Mouse (Mus musculus) limb, embryonic 11.5 days (tissue): ENCODE results near the gene Cpeb1. TPM values are rescaled to one million over a fixed set of nuclear protein-coding genes. Genes with fewer than 3 reads are reported as not detected.
"Not testable (repeated sequence)": the region's sequence is repeated elsewhere in the genome, so short reads cannot be mapped to it uniquely, and the experiment has no call there.

Experiments
- ATAC-seq: fragments of 200-750 bp; cut with Nextera tagmentation; 2 replicates; pipeline ENCODE4 v1.8.0; 2017; ENCODE audit warnings: low read depth; ENCODE audit not compliant: insufficient number of reproducible peaks, low FRiP score, low TSS enrichment
- DNase-seq: peaks from one replicate; pipeline ENCODE4 v3.0.0-alpha.2; 2015; ENCODE audit warnings: low spot score
- H3K27ac ChIP-seq: fragments of 300-500 bp; sonication (generic); replicated peaks from 2 replicates; pipeline ENCODE4 v1.5.1; 2014; ENCODE audit warnings: low read depth, mild to moderate bottlenecking, low read length
- H3K27me3 ChIP-seq: fragments of 300-500 bp; sonication (generic); 2 replicates; pipeline ENCODE4 v1.6.1; 2014; ENCODE audit warnings: mild to moderate bottlenecking, low read length, mixed read lengths; ENCODE audit not compliant: control insufficient read depth, insufficient read depth
- H3K36me3 ChIP-seq: fragments of 300-500 bp; sonication (generic); 2 replicates; pipeline ENCODE4 v1.6.1; 2014; ENCODE audit warnings: mild to moderate bottlenecking, low read length, moderate library complexity, mixed read lengths; ENCODE audit not compliant: control insufficient read depth, insufficient read depth
- H3K4me1 ChIP-seq: fragments of 300-500 bp; sonication (generic); 2 replicates; pipeline ENCODE4 v1.6.1; 2014; ENCODE audit warnings: low read length, mixed read lengths; ENCODE audit not compliant: control insufficient read depth, insufficient read depth
- H3K4me2 ChIP-seq: fragments of 300-500 bp; sonication (generic); 2 replicates; pipeline ENCODE4 v1.6.1; 2014; ENCODE audit warnings: low read depth, mild to moderate bottlenecking, moderate library complexity; ENCODE audit not compliant: severe bottlenecking
- H3K4me3 ChIP-seq: fragments of 300-500 bp; sonication (generic); 2 replicates; pipeline ENCODE4 v1.5.1; 2014; ENCODE audit warnings: low read depth, low read length
- H3K9ac ChIP-seq: fragments of 300-500 bp; sonication (generic); 2 replicates; pipeline ENCODE4 v1.6.1; 2014; ENCODE audit warnings: mild to moderate bottlenecking, low read length
- H3K9me3 ChIP-seq: fragments of 300-500 bp; sonication (generic); 2 replicates; pipeline ENCODE4 v1.6.1; 2016; ENCODE audit warnings: low read length; ENCODE audit not compliant: control insufficient read depth
- WGBS: fragments of 180-500 bp; shearing (Covaris S2); extraction: QIAGEN DNeasy Blood & Tissue Kit; methylation state at CpG from one replicate; pipeline ENCODE4 v1.1.7; 2014; 5-methylcytosine and 5-hydroxymethylcytosine counted together
- polyA plus RNA-seq: library from polyadenylated mRNA; unstranded; fragments of >200 nt; fragmentation: Nextera tagmentation; extraction: Ambion mirVana; gene quantifications from 2 replicates; pipeline ENCODE4 v1.2.1, GENCODE M21; 2014

Gene Cpeb1
- polyA plus RNA-seq, 1 experiment from 2014 or later: 0.12 TPM

DNA sequence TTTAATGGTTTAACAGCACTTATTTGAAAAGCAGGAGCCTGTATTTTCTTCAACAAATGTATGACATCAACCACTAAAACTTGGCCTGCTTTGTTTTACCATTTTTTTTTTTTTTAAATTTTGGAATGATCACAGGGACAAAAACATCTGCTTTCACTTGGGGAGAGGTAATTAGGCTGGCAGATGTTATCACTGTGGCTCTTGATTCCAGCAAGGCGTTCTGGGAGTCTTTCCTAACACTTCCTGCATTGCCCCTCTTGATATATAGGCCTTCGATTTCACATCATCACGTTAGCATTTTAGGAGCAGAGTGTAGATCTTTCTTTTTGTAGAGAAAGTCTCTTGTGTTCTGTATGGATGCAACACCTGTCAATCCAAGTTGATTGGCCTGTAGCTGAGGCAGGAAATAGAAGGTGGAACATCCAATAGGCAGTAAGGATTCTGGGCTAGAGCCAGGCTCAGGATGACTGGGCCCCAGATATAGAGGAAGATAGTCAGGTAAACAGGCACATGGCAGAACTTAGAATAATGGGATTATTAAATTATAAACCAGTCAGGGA is 24.3 kb upstream of the Cpeb1 start:
- Histone ChIP-seq H3K27me3 (0 out of 2 replicates have a peak, but pooled peaks cover 17% of the 10 kb centered on the region), H3K4me3 (no peak overlapping the region), H3K36me3 (no peaks in the 10 kb centered on the region), H3K27ac (no peak overlapping the region), H3K4me2 (no peak overlapping the region), H3K9ac (no peak overlapping the region), H3K9me3 (no peaks in the 10 kb centered on the region), H3K4me1 (peaks cover 5% of the 10 kb centered on the region; the same call in 1 of the 2 replicates)
- no peak for DNase-seq
- WGBS: 18% methylated on average over 3 of the region's 3 CpGs
- no peak for ATAC-seq

- H3K36me3 ChIP-seq, H3K4me3 ChIP-seq, DNase-seq, H3K27ac ChIP-seq, ATAC-seq, H3K4me1 ChIP-seq, H3K4me2 ChIP-seq, H3K9me3 ChIP-seq, H3K9ac ChIP-seq: not testable (repeated sequence)
- H3K27me3 ChIP-seq: 0 out of 2 replicates have a peak, but pooled peaks cover 17% of the 10 kb centered on the region
These were observed 23.0 kb upstream of the Cpeb1 start for GRCm38 (mm10) chr7:81478261-81478660.

DNA sequence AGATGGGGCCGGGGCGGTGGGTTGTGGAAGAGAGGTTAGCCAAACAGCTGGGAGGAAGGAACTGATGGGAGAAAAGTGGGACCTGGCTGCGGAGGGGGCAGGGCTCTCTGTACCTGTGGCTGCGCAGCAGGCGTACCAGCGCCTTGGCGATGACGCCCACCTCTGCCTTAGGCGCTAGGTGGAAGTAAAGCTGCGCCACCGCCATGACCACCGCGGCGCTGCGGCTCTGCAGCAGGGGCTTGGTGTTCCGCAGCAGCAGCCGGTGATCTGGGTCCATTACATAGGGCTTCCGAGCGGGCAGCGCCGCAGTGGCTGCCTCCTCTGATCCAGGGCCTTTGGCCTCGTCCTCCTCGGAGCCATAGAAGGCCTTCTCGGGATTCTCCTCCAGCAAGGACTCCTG is 21.6 kb upstream of the Cpeb1 start:
- ATAC-seq: peak; percentile 21; the same call in 1 of the 2 replicates
- 0 out of 2 replicates have a peak, but pooled peaks cover 17% of the 10 kb centered on the region for H3K27me3 ChIP-seq
- no peak overlapping the region for H3K27ac ChIP-seq
- 3% methylated on average over 24 of the region's 24 CpGs for WGBS
- no peak overlapping the region for H3K9ac ChIP-seq
- 0 out of 2 replicates have a peak overlapping the region, but pooled peaks have one; percentile 8 for H3K4me3 ChIP-seq
- H3K4me2 ChIP-seq: peak overlapping the region; percentile 33
- peak; percentile 54 for DNase-seq
- H3K4me1 ChIP-seq: peaks cover 5% of the 10 kb centered on the region; the same call in 1 of the 2 replicates
- H3K36me3 ChIP-seq: no peaks in the 10 kb centered on the region
- H3K9me3 ChIP-seq: no peaks in the 10 kb centered on the region

- H3K27ac ChIP-seq: no peak overlapping the region
- no peak overlapping the region for H3K4me2 ChIP-seq
- H3K4me3 ChIP-seq: no peak overlapping the region
- no peak overlapping the region for H3K9ac ChIP-seq
- 0 out of 2 replicates have a peak, but pooled peaks cover 17% of the 10 kb centered on the region for H3K27me3 ChIP-seq
- H3K36me3 ChIP-seq: no peaks in the 10 kb centered on the region
- H3K9me3 ChIP-seq: no peaks in the 10 kb centered on the region
- H3K4me1 ChIP-seq: peaks cover 5% of the 10 kb centered on the region; the same call in 1 of the 2 replicates
- no peak for DNase-seq
- ATAC-seq: no peak
- 80% methylated on average over 3 of the region's 3 CpGs for WGBS
These were observed 20.0 kb upstream of the Cpeb1 start for GRCm38 (mm10) chr7:81475221-81475620.

GRCm38 (mm10) chr7:81464906-81465450 is 9.7 kb upstream of the Cpeb1 start:
- no peaks in the 10 kb centered on the region for H3K4me1 ChIP-seq
- 76% methylated on average over 9 of the region's 9 CpGs for WGBS
- no peak overlapping the region for H3K4me3 ChIP-seq
- H3K9ac ChIP-seq: no peak overlapping the region
- ATAC-seq: no peak
- DNase-seq: no peak
- no peak overlapping the region for H3K4me2 ChIP-seq
- H3K27ac ChIP-seq: no peak overlapping the region
- H3K36me3 ChIP-seq: no peaks in the 10 kb centered on the region
- H3K9me3 ChIP-seq: no peaks in the 10 kb centered on the region
- H3K27me3 ChIP-seq: no peaks in the 10 kb centered on the region

GRCm38 (mm10) chr7:81464116-81464515 is 8.9 kb upstream of the Cpeb1 start:
- H3K27ac ChIP-seq: no peak overlapping the region
- no peaks in the 10 kb centered on the region for H3K36me3 ChIP-seq
- DNase-seq: peak; percentile 81
- H3K4me3 ChIP-seq: no peak overlapping the region
- H3K4me2 ChIP-seq: no peak overlapping the region
- H3K9me3 ChIP-seq: no peaks in the 10 kb centered on the region
- no peaks in the 10 kb centered on the region for H3K27me3 ChIP-seq
- 2% methylated on average over 4 of the region's 4 CpGs for WGBS
- H3K9ac ChIP-seq: no peak overlapping the region
- no peak for ATAC-seq
- H3K4me1 ChIP-seq: no peaks in the 10 kb centered on the region

DNA sequence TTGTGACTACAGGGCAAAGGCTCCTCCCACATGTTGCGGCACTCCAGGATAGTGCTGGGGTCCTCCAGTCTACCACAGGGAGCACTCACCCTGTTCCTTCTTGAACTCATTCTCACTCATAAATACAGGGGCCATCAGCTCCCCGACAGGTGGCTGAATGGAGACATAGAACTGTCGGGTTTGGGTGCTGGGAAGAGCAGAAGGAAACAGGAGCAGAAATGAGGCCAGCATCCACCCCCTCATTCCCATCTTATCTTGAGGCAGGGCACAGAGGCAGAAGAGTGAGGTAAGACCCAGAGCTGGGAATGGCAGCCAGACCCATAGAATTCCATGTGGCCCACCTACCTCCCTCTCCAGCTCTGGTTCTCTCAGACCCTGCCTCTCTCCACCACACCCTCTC is 7.5 kb upstream of the Cpeb1 start:
- H3K36me3 ChIP-seq: no peaks in the 10 kb centered on the region
- 80% methylated on average over 3 of the region's 3 CpGs for WGBS
- no peak overlapping the region for H3K27ac ChIP-seq
- no peaks in the 10 kb centered on the region for H3K4me1 ChIP-seq
- H3K27me3 ChIP-seq: no peaks in the 10 kb centered on the region
- no peak for DNase-seq
- H3K9ac ChIP-seq: no peak overlapping the region
- no peak for ATAC-seq
- no peaks in the 10 kb centered on the region for H3K9me3 ChIP-seq
- no peak overlapping the region for H3K4me2 ChIP-seq
- no peak overlapping the region for H3K4me3 ChIP-seq

- Histone ChIP-seq H3K27me3 (peaks cover 50% of the 10 kb centered on the region), H3K4me3 (peak overlapping the region; percentile 37), H3K27ac (no peak overlapping the region), H3K4me1 (peaks cover 11% of the 10 kb centered on the region), H3K9ac (no peak overlapping the region), H3K9me3 (no peaks in the 10 kb centered on the region), H3K36me3 (no peaks in the 10 kb centered on the region), H3K4me2 (peak overlapping the region; percentile 78)
- no peak for ATAC-seq
- DNase-seq: peak; percentile 40
- WGBS: 2% methylated on average over 48 of the region's 87 CpGs
These were observed 780 bp downstream of the Cpeb1 start for GRCm38 (mm10) chr7:81454331-81455039.
